Mouse (Mus musculus): Measurements from ENCODE around the gene Nudt15.
"Not testable (repeated sequence)": the region's sequence is repeated elsewhere in the genome, so short reads cannot be mapped to it uniquely, and the experiment has no call there.

- TF ChIP-seq CTCF (IDR thresholded peaks at IDR 0.05; ENCODE audit: low read depth, low read length); POLR2A (IDR thresholded peaks at IDR 0.05; ENCODE audit: borderline replicate concordance, low read depth, low read length): not testable (repeated sequence)
Measured at GRCm38 (mm10) chr14:73569831-73570230, 21.8 kb upstream of the Nudt15 start.
